Mouse (Mus musculus): Measurements from ENCODE around the gene Barhl1. TPM values are rescaled to one million over a fixed set of nuclear protein-coding genes. Genes with fewer than 3 reads are reported as not detected.

Gene Barhl1
- polyA plus RNA-seq, 1 experiment from 2014 or later = 1.4 TPM

DNA sequence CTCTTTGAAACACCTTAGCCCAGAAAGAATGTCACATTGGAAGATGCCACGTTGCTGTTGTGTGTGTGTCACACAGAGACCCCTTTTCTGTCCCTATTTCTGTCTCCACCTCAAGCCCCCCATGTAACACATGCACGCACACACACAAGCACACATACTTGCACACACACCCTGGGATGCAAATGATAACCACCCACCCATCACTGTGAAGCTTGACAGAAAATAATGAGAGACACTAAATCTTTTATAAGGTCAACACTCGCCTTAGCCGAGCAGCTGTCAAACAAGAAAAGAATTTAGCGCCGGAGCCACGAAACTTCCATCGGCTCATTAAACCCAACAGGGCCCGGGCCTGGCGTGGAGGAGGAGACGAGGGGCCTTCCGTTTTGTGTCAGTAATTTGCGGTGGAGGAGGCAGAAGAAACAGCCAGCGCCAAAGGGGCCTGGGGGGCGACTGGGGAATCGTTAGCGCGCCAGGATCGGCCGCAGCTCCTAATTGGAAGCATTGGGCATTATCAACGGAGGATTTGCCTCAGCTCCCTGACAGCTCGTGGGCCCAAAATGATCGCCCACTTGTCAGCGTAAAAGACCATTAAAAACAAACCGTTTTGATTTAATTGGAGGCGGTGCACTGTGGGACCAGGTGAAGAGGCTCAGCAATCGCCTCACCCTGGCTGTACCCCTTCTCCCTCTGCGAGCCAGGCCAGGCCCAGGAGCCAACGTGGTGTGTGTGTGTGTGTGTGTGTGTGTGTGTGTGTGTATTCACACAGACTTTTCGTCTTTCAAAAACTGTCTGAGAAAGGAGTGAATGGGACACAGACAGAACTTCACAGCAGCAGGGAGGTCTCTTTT lies 27.4 kb upstream of the Barhl1 start:
- 5% methylated on average over 30 of the region's 30 CpGs for WGBS
- Histone ChIP-seq H3K4me3 (ENCODE audit: low read depth, low read length) (no peak overlapping the region), H3K9me3 (replicated peaks; ENCODE audit: control insufficient read depth, low read length) (no peaks in the 10 kb centered on the region), H3K4me1 (ENCODE audit: control insufficient read depth, insufficient read depth, low read length) (peaks cover 24% of the 10 kb centered on the region), H3K4me2 (ENCODE audit: low read length) (peak overlapping the region; percentile 30), H3K36me3 (ENCODE audit: control insufficient read depth, insufficient read depth, low read length) (no peaks in the 10 kb centered on the region), H3K27me3 (replicated peaks; ENCODE audit: control insufficient read depth, insufficient read depth, low read length) (0 out of 2 replicates have a peak, but pooled peaks cover 3% of the 10 kb centered on the region), H3K9ac (ENCODE audit: low read length) (no peak overlapping the region), H3K27ac (ENCODE audit: low read depth, low read length) (peak overlapping the region; percentile 48)
- ATAC-seq (peak; percentile 76), DNase-seq (ENCODE audit: low spot score) (peak; percentile 83)

GRCm38 (mm10) chr2:28938997-28939396 lies 22.5 kb upstream of the Barhl1 start:
- Histone ChIP-seq H3K27ac (ENCODE audit: low read depth, low read length) (no peak overlapping the region), H3K27me3 (replicated peaks; ENCODE audit: control insufficient read depth, insufficient read depth, low read length) (no peaks in the 10 kb centered on the region)
- WGBS = 85% methylated on average over 7 of the region's 7 CpGs

DNA sequence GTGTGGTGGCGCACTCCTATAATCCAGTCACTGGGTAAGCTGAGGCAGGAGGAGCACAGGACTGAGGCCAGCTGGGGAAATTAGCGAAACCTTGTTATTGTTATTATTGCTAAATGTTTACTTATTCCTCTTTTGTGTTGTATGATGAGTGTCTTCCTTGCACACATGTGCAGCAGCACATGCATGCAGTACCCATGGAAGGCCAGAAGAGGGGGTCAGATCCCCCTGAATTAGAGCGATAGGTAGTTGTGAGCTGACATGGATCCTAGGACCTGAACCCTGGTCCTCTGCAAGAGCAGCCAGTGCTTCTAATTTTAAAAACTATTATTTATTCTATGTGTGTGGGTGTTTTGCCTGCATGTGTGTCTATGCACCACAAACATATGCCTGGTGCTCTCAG lies 14.1 kb upstream of the Barhl1 start:
- ATAC-seq = no peak
- Histone ChIP-seq H3K4me2 (ENCODE audit: low read length) (no peak overlapping the region), H3K36me3 (ENCODE audit: control insufficient read depth, insufficient read depth, low read length) (no peaks in the 10 kb centered on the region), H3K9ac (ENCODE audit: low read length) (no peak overlapping the region), H3K4me3 (ENCODE audit: low read depth, low read length) (no peak overlapping the region), H3K4me1 (ENCODE audit: control insufficient read depth, insufficient read depth, low read length) (no peaks in the 10 kb centered on the region), H3K9me3 (replicated peaks; ENCODE audit: control insufficient read depth, low read length) (no peaks in the 10 kb centered on the region), H3K27me3 (replicated peaks; ENCODE audit: control insufficient read depth, insufficient read depth, low read length) (peaks cover 5% of the 10 kb centered on the region; the same call in 1 of the 2 replicates), H3K27ac (ENCODE audit: low read depth, low read length) (no peak overlapping the region)
- no peak for DNase-seq (ENCODE audit: low spot score)
- WGBS = 96% methylated on average over 3 of the region's 3 CpGs

More at GRCm38 (mm10) chr2:28938997-28939396, 22.5 kb upstream of the Barhl1 start:
- H3K36me3 ChIP-seq (ENCODE audit: control insufficient read depth, insufficient read depth, low read length) = no peaks in the 10 kb centered on the region
- ATAC-seq = no peak
- H3K9ac ChIP-seq (ENCODE audit: low read length) = no peak overlapping the region
- H3K4me2 ChIP-seq (ENCODE audit: low read length) = no peak overlapping the region
- H3K4me1 ChIP-seq (ENCODE audit: control insufficient read depth, insufficient read depth, low read length) = peaks cover 4% of the 10 kb centered on the region
- no peak overlapping the region for H3K4me3 ChIP-seq (ENCODE audit: low read depth, low read length)
- H3K9me3 ChIP-seq (replicated peaks; ENCODE audit: control insufficient read depth, low read length) = no peaks in the 10 kb centered on the region
- no peak for DNase-seq (ENCODE audit: low spot score)

DNA sequence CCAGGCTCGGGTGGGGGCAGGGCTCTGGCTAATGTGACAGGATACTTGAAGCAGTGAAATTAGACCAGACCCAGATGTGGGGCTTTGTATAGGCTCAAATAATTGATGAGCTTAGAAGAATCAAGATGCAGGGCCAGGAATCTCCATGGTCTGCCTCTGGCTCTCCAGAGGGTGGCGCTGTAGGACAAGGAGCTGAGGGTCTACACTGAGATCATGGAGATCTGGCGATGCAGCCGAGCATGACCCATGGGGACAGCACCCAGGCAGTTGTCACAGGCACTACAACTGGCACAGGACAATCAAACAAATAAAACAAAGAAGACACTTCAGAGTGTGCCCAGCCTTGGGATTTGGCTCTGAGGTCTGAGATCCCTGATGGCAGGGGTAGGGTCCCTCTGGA lies 7.4 kb upstream of the Barhl1 start:
- peak; percentile 79 for DNase-seq (ENCODE audit: low spot score)
- ATAC-seq = peak; percentile 75
- Histone ChIP-seq H3K27ac (ENCODE audit: low read depth, low read length) (no peak overlapping the region), H3K4me1 (ENCODE audit: control insufficient read depth, insufficient read depth, low read length) (no peaks in the 10 kb centered on the region), H3K27me3 (replicated peaks; ENCODE audit: control insufficient read depth, insufficient read depth, low read length) (peaks cover 62% of the 10 kb centered on the region), H3K4me2 (ENCODE audit: low read length) (no peak overlapping the region), H3K4me3 (ENCODE audit: low read depth, low read length) (no peak overlapping the region), H3K9me3 (replicated peaks; ENCODE audit: control insufficient read depth, low read length) (no peaks in the 10 kb centered on the region), H3K9ac (ENCODE audit: low read length) (no peak overlapping the region), H3K36me3 (ENCODE audit: control insufficient read depth, insufficient read depth, low read length) (no peaks in the 10 kb centered on the region)
- WGBS = under 1% methylated on average over 4 of the region's 4 CpGs

DNA sequence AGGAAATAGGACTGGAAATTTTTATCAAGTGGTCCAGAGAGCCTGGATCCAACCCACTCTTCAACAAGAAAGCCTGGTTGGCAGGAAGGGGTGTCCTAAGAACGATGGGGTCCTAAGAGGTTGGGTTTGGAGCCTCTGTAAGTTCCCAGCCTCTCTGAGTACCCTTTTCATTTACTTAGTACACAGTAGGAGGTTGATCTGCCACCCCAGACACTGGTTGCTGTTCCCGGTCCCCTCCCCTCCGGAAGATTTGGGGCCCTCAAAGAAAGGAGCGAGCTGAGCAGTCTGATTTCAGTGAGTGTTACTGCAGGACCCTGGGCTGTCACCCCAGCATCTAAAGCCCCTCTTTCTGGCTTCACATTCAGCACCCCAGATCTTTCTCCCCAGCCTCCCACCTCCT lies 2.5 kb upstream of the Barhl1 start:
- no peak overlapping the region for H3K4me2 ChIP-seq (ENCODE audit: low read length)
- 0% methylated on average over 4 of the region's 4 CpGs for WGBS
- no peaks in the 10 kb centered on the region; the same call in 1 of the 2 replicates for H3K4me1 ChIP-seq (ENCODE audit: control insufficient read depth, insufficient read depth, low read length)
- peaks cover 95% of the 10 kb centered on the region for H3K27me3 ChIP-seq (replicated peaks; ENCODE audit: control insufficient read depth, insufficient read depth, low read length)
- no peak for DNase-seq (ENCODE audit: low spot score)
- H3K4me3 ChIP-seq (ENCODE audit: low read depth, low read length) = no peak overlapping the region
- no peak overlapping the region for H3K27ac ChIP-seq (ENCODE audit: low read depth, low read length)
- H3K9me3 ChIP-seq (replicated peaks; ENCODE audit: control insufficient read depth, low read length) = no peaks in the 10 kb centered on the region
- H3K9ac ChIP-seq (ENCODE audit: low read length) = no peak overlapping the region
- ATAC-seq = no peak
- no peaks in the 10 kb centered on the region for H3K36me3 ChIP-seq (ENCODE audit: control insufficient read depth, insufficient read depth, low read length)

DNA sequence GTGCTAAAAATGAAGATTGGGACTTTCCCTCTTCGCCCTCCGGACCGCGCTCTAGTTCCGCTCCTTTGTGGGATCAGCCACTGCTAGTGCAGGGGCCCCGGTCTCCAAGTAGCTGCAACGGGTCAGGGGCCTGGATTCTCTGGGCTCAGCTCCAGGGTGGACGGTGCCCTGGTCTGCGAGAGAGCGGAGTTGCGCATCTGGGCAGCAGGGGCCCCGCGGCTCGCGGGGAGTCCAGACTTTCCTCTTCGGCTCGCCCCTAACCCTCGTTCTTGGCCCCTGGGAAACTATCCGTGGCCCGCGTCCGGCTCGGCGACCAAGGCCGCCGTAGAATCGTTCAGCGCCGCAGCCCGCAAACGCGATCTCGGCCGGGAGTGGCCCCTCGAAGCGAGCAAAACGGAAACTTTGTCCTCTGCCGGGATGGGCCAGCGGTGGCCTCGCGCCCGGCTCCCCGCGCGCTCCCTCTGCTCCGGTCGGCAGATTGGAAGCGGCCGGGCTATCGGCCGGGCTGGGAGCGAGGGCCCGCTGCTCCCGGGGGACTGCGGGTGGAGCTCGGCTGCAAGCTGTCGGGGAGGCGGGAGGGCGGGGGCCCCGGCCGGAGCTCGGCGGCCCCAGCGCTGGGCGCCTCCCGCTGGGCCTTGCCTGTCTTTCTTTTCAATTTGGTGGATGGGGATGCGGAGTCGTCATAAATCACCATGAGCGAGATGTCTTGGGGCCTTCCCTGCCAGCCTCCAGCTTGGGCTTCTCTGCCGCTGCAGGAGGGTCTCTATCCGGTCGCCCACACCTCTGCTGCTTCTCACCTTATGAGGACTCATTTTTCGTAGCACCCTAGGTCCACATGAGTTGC lies 1.3 kb upstream of the Barhl1 start:
- H3K4me1 ChIP-seq (ENCODE audit: control insufficient read depth, insufficient read depth, low read length) = no peaks in the 10 kb centered on the region; the same call in 1 of the 2 replicates
- no peaks in the 10 kb centered on the region for H3K36me3 ChIP-seq (ENCODE audit: control insufficient read depth, insufficient read depth, low read length)
- no peak overlapping the region for H3K27ac ChIP-seq (ENCODE audit: low read depth, low read length)
- H3K4me3 ChIP-seq (ENCODE audit: low read depth, low read length) = 0 out of 2 replicates have a peak overlapping the region, but pooled peaks have one; percentile 1
- WGBS = 1% methylated on average over 64 of the region's 73 CpGs
- no peak for DNase-seq (ENCODE audit: low spot score)
- H3K4me2 ChIP-seq (ENCODE audit: low read length) = no peak overlapping the region
- H3K27me3 ChIP-seq (replicated peaks; ENCODE audit: control insufficient read depth, insufficient read depth, low read length) = peaks cover 96% of the 10 kb centered on the region
- H3K9ac ChIP-seq (ENCODE audit: low read length) = no peak overlapping the region
- H3K9me3 ChIP-seq (replicated peaks; ENCODE audit: control insufficient read depth, low read length) = no peaks in the 10 kb centered on the region
- ATAC-seq = no peak

DNA sequence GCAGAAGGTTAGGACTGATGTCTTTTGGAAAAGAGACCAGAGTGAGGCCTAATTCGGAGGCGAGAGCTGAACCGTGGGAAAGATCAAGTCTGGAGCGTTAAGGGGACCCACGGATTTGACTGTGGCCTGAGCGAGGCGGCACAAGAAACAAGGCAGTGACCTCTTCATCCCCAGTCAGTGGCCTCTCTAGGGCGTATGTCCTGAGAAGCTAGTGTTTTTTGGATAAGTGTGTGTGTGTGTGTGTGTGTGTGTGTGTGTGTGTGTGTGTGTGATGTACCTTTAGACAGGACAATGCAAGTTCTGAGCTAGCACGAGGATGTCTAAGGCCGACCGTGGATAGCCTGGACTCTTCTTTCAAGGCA lies 669 bp upstream of the Barhl1 start:
- no peak overlapping the region for H3K9ac ChIP-seq (ENCODE audit: low read length)
- DNase-seq (ENCODE audit: low spot score) (no peak), ATAC-seq (no peak)
- peaks cover 96% of the 10 kb centered on the region for H3K27me3 ChIP-seq (replicated peaks; ENCODE audit: control insufficient read depth, insufficient read depth, low read length)
- WGBS = 1% methylated on average over 11 of the region's 11 CpGs
- H3K27ac ChIP-seq (ENCODE audit: low read depth, low read length) = no peak overlapping the region
- H3K4me1 ChIP-seq (ENCODE audit: control insufficient read depth, insufficient read depth, low read length) = no peaks in the 10 kb centered on the region; the same call in 1 of the 2 replicates
- no peak overlapping the region for H3K4me2 ChIP-seq (ENCODE audit: low read length)
- H3K4me3 ChIP-seq (ENCODE audit: low read depth, low read length) = no peak overlapping the region
- H3K36me3 ChIP-seq (ENCODE audit: control insufficient read depth, insufficient read depth, low read length) = no peaks in the 10 kb centered on the region
- H3K9me3 ChIP-seq (replicated peaks; ENCODE audit: control insufficient read depth, low read length) = no peaks in the 10 kb centered on the region

GRCm38 (mm10) chr2:28915768-28916512 lies 528 bp downstream of the Barhl1 start:
- H3K9me3 ChIP-seq (replicated peaks; ENCODE audit: control insufficient read depth, low read length) = no peaks in the 10 kb centered on the region
- H3K4me3 ChIP-seq (ENCODE audit: low read depth, low read length) = no peak overlapping the region
- H3K27me3 ChIP-seq (replicated peaks; ENCODE audit: control insufficient read depth, insufficient read depth, low read length) = peaks cover 97% of the 10 kb centered on the region
- WGBS = under 1% methylated on average over 49 of the region's 50 CpGs
- H3K9ac ChIP-seq (ENCODE audit: low read length) = no peak overlapping the region
- H3K36me3 ChIP-seq (ENCODE audit: control insufficient read depth, insufficient read depth, low read length) = no peaks in the 10 kb centered on the region
- H3K4me1 ChIP-seq (ENCODE audit: control insufficient read depth, insufficient read depth, low read length) = no peaks in the 10 kb centered on the region; the same call in 1 of the 2 replicates
- ATAC-seq (peak; percentile 23; the same call in 1 of the 2 replicates), DNase-seq (ENCODE audit: low spot score) (no peak)
- H3K4me2 ChIP-seq (ENCODE audit: low read length) = no peak overlapping the region
- H3K27ac ChIP-seq (ENCODE audit: low read depth, low read length) = no peak overlapping the region

All from forebrain, embryonic 14.5 days (tissue).